Mouse (Mus musculus) frontal cortex, postnatal 25 days (tissue): ENCODE results near the gene Jagn1.

Experiments
- DNase-seq, 2 experiments: peaks; one replicate each; pipeline ENCODE4 v3.0.0; 2022; ENCODE audit warnings: low spot score in 2 of 2

Jagn1 gene

DNA sequence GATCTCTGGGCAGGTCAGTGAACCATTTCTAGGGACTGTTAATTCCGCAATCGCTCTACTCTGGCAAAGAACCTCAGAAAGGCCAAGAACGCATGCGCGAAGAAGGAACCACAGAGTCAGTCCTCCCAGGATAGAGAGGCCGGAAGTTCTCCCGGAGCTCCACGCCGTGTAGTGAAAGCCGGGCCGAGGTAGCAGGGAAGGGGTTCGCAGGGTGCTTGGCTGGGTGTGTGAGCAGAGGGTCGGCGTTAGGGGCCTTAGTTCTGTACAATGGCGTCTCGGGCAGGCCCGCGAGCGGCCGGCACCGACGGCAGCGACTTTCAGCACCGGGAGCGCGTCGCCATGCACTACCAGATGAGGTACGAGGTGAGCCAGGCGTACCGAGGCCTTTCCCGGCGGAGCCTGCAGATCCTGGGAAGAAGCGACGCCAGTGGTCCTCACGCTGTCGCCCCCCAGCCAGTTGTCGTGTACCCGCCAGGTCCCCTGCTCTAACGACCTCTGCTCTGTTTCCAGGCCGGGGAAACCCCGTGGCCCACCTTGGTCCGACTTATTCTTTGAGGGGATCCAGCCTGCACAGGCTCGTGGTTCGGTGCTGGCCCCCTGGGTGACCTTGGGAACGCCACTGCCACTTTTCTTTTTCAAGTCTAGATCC lies at the start of gene Jagn1:
Gene Jagn1, plus strand, starts transcription at position 128 of the 649 bp plus-strand sequence.
- peak; percentile 77 to 83 for DNase-seq

DNA sequence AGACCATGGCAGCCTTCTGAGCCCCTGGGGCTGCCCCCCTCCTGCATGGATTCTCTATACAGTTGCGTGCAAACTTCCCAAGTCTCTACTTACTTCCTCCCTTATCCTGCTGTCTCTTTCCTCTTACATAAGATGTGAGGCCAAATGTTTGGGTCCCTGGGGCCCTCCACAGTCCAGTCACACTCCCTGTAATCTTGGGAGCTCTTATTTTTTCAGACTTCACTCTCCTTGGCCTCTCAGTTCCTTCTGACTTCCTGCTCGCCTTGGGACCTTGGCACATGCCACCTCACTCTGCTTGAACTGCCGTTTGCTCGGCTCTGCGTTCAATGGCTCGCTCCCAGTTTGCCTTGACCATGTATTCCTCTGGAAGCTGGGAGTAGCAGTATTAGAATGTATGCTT lies 48.4 kb upstream of the Jagn1 start:
- no peak for DNase-seq

DNA sequence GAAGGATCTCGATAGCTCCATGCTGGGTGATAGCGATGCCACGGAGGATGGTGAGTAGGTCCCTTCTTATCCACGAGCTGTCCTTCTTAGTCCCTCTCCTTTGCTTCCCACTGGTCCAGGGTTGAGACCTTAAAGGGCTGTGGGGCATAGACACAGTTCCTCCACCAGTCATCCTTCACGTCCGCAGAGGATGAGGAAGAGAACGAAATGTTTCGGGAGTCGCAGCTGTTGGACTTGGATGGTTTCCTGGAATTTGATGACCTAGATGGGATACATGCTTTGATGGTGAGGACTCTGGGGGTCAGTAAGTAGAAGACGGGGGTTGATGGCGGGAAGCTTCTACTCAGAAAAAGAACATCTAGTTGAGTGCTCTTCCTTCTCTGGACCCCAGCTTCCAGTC lies 47.6 kb upstream of the Jagn1 start:
- no peak for DNase-seq

DNA sequence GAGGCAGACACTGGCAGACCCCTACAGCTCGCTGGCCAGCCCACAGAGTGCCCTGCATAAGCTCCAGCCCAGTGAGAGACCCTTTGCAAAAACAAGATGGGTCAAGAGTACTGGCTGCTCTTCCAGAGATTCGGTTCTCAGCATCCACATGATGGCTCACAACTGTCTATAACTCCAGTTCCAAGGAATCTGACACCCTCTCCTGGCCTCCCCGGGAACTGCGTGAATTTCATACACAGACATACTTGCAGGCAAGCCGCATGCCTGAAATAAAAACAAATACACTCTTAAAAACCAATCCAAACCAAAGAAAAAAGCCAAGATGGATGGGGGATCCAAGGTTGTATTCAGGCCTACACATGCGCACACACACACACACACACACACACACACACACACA lies 46.9 kb upstream of the Jagn1 start:
- DNase-seq = no peak

DNA sequence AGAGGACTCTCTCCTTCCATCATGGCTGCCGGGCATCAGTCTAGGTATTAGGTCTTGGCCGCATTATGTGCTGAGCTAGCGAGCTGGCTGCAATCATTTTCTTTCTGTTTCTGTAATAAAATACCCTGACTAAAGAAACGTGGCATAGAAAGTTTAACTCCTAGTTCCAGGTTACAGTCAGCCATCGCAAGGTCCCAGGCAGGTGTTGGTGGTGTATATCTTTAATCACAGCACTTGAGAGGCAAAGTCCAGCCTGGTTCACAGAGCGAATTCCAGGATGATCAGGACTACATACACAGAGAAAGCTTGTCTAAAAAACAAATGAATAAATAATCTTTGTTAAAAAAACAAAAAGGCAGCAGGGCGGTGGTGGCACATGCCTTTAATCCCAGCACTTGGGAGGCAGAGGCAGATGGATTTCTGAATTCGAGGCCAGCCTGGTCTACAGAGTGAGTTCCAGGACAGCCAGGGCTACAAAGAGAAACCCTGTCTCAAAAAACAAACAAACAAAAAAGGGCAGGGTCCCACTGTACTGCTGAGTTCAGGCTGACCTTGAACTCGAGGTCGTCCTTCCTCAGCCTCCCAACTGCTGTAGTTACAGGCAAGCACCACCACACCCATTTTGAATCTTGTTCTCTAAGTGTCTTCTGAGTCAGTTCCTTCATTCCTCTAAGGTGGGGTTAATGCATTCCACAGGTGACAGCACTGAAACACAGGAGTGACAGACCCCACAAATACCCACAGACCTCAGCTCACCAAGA lies 45.9 kb upstream of the Jagn1 start:
- no peak for DNase-seq

DNA sequence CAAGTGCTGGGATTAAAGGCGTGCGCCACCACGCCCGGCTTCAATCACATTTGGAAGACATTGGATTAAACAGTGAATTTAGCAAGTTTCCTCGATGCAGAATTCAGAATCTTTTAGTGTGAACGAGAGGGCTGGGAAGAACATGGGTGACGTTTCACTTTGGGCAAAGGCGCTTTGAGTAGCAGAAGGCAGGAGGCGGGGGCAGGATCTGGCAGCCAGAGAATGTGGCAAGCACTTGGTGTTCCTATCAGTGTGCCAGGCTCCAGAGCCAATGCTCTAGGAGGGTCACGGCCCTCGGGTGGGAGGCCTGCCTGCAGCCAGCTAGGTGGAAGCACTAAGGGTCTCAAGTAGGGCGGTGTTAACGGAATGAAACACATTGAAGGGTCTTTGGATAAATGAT lies 40.3 kb upstream of the Jagn1 start:
- no peak for DNase-seq

DNA sequence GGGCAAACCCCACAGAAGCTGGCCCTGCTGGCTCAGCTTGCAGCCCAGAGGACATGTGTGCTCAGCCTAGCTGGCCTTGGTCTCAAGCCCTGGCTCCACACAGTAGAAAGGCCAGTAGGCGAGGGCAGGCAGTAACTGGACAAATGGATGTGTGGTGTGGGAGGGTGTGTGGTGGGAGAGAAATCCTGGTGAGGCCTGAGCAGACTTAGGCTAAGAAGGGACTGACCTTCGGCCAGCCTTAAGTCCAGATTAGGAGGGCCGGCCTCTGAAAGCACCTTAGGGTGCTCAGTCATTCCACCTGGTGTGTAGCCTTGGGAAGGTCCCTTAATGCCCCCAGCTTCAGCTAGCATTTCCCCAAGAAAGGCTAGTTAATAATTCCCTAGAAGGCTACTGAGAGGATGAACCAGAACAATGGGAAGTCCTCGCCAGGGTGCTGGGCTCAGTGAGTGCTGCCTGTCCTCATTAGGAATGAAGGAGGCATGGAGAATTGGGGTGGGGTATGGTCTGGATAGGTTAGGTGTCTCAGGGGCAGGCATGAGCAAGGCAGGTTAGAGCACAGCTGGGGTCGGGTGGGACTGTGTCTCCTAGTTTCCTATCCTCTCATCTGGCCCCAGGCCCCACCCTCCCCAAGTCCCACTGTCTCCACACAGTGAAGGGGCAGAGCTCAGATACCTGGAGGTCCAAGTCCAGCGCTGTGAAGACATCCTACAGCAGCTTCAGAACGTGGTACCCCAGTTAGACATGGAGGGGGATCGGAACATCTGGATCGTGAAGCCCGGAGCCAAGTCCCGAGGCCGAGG lies 37.5 kb upstream of the Jagn1 start:
- no peak for DNase-seq

DNA sequence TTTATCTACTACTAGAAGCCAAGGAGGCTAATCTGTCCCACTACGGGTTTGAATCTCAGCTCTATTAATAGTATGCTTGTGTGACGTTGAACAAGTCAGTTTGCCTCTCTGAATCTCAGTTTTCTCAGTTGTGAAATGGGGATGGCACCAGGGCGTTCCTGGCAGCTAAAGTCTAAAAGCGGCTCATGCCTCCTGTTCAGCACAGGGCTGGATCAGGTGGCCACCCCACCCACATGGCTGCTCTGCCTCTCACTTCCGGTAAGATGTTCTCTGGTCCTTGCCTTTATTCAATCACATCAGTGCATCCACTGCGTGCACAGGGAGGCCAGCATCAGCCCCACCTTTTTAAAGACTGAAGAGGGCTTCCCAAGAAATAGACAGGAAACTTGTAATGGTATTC lies 36.9 kb upstream of the Jagn1 start:
- no peak for DNase-seq

DNA sequence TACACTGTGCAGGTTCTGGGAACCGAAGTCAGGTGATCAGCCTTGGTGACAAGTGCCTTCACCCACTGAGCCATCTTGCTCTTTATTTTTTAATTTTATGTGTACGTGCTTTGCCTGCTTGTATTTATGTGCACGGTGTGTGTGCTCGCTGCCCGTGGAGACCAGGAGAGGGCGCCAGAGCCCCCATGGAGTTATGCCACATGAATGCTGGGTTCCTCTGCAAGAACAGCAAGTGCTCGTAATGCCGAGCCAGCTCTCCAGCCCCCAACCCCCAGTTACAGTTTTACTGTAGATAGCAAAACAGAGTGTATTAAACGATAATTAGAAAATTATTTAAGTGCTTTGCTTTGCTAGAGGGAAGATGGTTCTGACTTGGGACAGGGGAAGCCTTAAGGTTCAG lies 35.7 kb upstream of the Jagn1 start:
- no peak for DNase-seq

DNA sequence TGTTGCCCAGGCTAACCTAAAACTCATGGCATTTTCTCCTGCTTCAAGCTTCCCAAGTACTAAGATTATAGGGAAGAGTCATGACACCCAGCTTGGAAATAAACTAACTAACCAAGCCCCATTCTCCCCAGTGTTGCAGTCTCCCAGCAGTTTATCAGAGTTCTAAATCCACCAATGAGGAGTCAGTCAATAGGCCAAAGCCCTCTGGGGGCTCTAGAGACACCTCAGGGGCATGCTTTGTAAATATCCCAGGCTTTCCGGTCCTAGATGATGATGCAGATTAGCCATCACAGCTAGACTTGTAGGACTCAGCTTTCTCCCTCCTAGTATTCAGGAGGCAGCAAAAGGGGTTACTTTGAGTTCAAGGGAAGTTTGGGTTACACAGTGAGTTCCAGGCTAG lies 32.4 kb upstream of the Jagn1 start:
- no peak for DNase-seq

DNA sequence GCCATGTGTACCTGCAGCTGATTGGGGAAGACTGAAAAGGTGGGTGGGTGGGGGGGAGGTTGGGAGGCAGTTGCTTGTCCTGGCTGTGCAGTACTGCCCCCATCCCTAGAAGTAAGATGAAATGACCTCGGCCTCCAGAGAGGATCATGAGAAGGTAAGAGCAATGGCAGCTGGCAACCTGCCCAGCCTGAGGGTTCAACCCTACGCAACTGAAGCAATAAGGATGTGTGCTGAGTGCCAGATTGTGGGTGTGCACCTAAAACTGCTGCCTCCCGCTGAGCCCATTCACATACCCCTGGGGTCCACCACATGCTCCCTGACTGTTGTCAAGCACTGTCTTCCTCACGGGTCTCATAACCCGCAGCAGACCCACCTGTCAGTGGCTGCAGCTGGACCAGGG lies 26.0 kb upstream of the Jagn1 start:
- DNase-seq = no peak

DNA sequence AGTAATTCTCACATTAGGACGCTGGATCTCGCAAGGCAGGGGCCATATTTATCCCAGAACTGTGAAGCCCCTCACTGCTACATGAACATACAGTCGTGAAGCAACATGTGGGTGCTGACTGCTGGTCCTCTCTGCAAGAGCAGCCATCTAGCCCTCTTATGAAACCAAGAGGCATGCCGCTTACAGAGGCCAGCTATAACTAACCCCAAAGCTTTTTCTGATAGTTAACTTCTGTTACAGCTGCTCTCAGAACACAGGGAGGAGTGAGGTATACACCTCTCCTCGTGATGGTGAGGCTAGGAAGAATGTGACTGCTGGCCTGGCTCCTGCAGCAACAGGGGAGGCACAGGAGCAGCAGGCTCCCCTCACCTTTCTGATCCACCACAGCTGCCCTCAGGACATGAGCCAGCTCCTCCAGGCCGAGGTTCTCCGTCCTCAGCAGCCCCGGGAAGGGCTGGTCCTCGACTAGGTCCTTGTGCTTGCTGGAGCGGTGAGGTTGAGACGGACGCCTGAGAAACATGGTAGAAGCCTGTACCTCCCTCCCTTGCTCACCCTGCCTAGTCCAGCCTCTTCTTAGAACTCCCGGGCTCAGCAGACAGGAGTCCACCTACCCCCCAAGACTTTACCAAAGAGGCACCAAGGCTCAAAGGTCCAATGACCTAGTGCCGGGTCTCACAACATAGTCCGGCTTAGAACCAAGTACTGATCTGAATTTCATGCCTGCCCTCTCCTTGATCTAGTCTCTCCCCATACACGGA lies 23.7 kb upstream of the Jagn1 start:
- no peak for DNase-seq

DNA sequence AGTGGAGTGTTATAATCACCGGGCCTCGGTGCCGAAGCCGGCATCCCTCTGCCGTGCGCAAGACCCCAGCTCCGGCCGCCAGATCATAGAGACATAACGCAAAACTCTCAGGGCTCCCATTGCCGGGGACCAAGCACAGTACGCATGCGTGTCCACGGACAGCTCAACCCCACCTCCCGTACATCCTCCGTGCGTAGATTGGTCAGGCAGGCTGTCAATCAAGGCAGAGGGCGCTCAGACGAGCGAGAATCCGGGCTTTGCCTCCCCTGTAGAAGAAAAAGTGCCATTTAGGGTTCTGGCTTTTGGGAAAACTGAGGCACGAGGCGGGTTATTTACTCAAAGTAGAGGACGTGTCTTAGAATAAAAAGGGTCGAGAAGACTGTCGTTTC lies 23.2 kb upstream of the Jagn1 start, which contains the start of gene Rpusd3:
Gene Rpusd3, minus strand, starts transcription at position 142 of the 389 bp plus-strand sequence.
- peak; percentile 91 to 96 for DNase-seq

DNA sequence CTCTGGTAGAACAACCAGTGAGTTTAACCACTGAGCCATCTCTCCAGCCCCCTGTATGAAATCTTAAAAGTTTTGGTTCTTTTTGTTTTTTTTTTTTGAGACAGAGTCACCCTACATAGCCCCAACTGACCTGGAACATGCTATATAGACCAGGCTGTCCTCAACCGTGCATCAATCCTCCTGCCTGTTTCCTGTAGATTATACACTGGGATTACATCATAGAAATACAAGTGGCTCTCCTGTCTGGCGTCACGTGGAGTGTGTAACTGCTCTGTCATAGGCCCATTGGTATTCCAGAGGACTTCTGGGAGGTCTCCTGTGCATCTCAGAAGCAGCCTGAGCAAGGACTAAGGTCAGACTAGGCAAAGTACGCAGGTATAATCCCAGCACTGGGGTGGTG lies 19.4 kb upstream of the Jagn1 start:
- DNase-seq = no peak

DNA sequence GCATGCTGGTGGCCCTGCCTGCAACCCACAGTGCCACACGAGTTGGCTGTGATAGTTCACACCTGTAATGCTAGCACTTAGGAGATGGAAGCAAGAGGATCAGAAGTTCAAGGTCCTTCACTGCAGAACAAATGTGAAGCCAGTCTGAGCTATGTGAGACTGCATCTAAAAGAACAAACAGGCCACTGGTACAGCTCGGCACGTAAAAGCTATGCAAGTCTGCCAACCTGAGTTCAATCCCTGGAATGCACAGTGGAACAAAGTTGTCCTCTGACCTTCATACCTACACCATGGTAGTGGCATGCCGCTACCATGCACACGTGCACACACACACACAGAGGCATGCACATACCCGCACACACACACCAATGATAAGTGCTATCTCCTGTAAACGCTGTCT lies 18.2 kb upstream of the Jagn1 start:
- DNase-seq = no peak

DNA sequence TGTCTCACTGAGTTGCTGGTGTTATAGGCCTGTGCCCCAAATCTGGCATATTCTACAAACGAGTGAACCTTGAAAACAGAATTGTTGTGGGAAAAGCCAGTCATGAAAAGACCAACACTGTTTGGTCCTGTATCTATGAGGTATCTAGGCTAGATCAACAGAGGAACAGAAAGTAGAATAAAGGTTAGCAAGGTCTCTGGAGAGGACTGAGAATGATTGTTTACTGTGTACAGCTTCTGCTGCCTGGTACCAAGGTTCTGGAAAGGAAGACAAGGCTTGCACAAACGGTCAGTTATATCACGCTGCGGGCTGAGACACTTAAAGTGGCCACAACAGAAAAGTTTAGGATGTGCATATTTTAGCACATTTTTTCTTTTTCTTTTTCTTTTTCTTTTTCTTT lies 15.7 kb upstream of the Jagn1 start:
- DNase-seq = no peak

DNA sequence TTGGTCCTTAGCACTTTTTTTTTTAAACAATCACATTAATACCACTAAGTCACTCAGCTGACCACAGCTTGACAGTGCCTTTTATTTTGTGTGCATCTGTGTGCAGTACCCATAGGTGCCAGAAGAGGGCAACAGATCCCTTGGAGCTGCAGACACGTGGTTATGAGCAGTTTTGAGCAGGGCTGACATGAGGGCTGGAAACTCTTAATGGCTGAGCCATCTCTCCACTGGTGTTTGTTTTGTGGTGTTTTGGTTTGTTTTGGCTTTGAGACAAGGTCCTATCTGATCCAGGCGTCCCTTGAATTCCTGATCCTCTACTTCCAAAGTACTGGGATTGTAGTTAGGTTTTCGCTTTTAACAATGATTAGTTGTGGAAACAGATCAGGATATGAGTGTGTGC lies 15.0 kb upstream of the Jagn1 start:
- DNase-seq = no peak

DNA sequence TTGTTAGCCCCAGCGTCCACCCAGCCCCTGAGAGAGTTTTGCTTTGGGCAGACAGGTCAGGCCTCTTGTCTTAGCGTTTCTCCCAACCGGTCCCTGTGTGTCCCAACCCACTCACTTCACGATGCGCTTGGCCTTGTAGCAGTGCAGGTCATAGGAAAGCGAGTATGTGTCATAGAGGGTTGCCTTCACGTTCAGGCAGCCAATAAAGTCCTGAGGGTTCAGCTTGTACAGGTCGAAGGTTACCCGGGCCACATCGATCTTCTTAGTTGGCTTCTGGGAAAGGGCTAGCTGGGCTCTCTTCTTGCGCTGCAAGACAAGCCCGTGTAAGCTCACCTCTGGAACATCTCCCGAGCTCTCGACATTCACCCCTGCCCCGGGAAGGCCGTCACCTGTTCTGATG lies 14.4 kb upstream of the Jagn1 start:
- DNase-seq = no peak

DNA sequence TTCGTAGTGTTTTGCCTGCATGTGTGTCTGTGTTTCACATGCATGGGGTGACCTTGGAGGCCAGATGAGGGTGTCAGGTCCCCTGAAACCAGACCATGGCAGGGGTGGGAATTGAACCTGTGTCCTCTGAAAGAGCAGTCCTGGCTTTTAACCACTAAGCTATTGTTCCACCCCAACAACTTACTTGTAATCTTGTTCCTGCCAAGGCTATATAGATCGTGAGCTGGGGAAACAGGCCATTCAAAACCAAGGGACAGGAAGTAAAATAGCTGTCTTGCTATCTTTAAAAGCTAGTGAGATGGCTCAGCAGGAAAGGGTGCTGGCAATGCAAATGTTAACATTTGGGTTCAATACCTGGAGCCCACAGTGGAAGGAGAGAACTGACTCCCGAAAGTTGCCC lies 12.4 kb upstream of the Jagn1 start:
- no peak for DNase-seq

DNA sequence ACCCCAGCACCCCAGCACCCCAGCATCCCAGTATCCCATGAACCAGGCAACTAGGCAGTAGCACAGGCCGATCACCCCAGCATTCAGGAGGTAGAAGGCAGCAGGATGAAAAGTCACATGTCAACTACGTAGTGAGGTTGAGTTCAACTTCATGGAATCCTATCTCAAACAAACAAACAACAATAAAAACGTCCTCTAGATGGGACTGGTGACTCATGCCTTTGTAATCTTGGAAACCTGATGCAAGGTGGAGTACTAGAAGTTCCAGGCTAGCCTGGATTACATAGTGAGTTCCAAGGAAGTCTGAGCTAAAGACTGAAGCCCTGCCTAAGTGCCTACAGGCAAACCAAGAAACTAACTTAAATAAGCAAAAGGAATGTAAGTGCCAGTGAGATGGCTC lies 11.5 kb upstream of the Jagn1 start:
- DNase-seq = no peak

DNA sequence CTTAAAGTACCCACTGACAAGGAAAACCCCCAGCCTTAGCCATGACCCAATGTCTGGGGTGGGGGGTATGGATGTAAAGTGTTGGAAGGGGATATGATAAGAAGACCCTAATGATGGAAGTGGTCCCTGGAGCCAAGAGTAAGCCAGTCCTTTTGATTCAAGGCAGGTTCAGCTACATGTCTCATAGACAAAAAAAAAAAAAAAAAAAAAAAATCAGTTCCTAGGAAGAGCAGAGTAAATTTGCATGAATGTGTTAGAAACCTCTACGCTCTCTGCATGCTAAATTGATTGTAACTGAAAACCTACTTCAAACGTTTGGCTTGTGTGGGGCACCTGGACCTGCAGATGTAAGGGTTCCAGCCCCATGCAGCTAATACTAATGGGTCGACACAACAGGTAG lies 10.6 kb upstream of the Jagn1 start:
- no peak for DNase-seq

DNA sequence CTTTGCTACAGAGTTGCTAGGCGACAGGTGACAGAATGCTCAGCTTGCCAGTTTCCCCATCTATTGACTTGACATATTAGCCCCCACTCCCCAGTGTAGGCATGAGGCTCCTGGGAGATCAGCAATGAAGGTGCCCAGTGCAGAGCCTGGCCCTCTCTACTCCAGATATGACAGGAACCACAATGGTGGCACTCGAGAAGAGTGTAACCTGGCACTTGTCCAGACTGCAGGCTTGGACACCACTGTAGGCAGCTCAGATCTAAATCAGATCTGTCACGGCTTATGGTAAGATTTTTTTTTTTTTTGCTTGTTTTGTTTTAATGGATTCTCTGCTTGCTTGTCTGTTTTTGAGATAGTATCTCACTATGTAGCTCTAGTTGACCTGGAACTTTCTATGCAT lies 8.7 kb upstream of the Jagn1 start:
- DNase-seq = no peak
